Mouse (Mus musculus): ENCODE measurements around the gene Wfdc17. TPM values are rescaled to one million over a fixed set of nuclear protein-coding genes. Genes with fewer than 3 reads are reported as not detected.

Wfdc17 gene
- polyA plus RNA-seq, 1 experiment from 2014 or later, result not detected

GRCm38 (mm10) chr11:83743525-83743924, 39.7 kb downstream of the Wfdc17 start:
- no peak overlapping the region for H3K9ac ChIP-seq (ENCODE audit: low read length)
- DNase-seq (ENCODE audit: low spot score) (no peak), ATAC-seq (ENCODE audit: insufficient number of reproducible peaks, low FRiP score, low TSS enrichment, low read depth) (no peak)
- no peaks in the 10 kb centered on the region for H3K36me3 ChIP-seq (ENCODE audit: control insufficient read depth, insufficient read depth, low read length)
- 79% methylated on average over 3 of the region's 3 CpGs for WGBS
- no peak overlapping the region for H3K27ac ChIP-seq (replicated peaks; ENCODE audit: low read depth, low read length)
- no peaks in the 10 kb centered on the region for H3K4me1 ChIP-seq (ENCODE audit: control insufficient read depth, insufficient read depth, low read length)
- H3K4me3 ChIP-seq (ENCODE audit: low read depth, low read length), result no peak overlapping the region
- no peaks in the 10 kb centered on the region for H3K9me3 ChIP-seq (ENCODE audit: control insufficient read depth, low read length)
- H3K4me2 ChIP-seq (ENCODE audit: low read depth, severe bottlenecking), result no peak overlapping the region
- no peaks in the 10 kb centered on the region for H3K27me3 ChIP-seq (ENCODE audit: control insufficient read depth, insufficient read depth, low read length)

GRCm38 (mm10) chr11:83746152-83746551, 42.4 kb downstream of the Wfdc17 start:
- Histone ChIP-seq H3K27ac (replicated peaks; ENCODE audit: low read depth, low read length) (no peak overlapping the region), H3K36me3 (ENCODE audit: control insufficient read depth, insufficient read depth, low read length) (no peaks in the 10 kb centered on the region), H3K4me3 (ENCODE audit: low read depth, low read length) (no peak overlapping the region), H3K27me3 (ENCODE audit: control insufficient read depth, insufficient read depth, low read length) (no peaks in the 10 kb centered on the region), H3K9ac (ENCODE audit: low read length) (no peak overlapping the region), H3K9me3 (ENCODE audit: control insufficient read depth, low read length) (no peaks in the 10 kb centered on the region), H3K4me1 (ENCODE audit: control insufficient read depth, insufficient read depth, low read length) (no peaks in the 10 kb centered on the region), H3K4me2 (ENCODE audit: low read depth, severe bottlenecking) (no peak overlapping the region)
- ATAC-seq (ENCODE audit: insufficient number of reproducible peaks, low FRiP score, low TSS enrichment, low read depth) (no peak), DNase-seq (ENCODE audit: low spot score) (no peak)
- 50% methylated on average over 4 of the region's 4 CpGs for WGBS

GRCm38 (mm10) chr11:83746681-83747080, 42.9 kb downstream of the Wfdc17 start, which contains the start of gene Wfdc21:
Gene Wfdc21, plus strand, starts transcription at chr11:83746940.
- Histone ChIP-seq H3K36me3 (ENCODE audit: control insufficient read depth, insufficient read depth, low read length) (no peaks in the 10 kb centered on the region), H3K4me3 (ENCODE audit: low read depth, low read length) (no peak within 1 kb of the TSS), H3K4me1 (ENCODE audit: control insufficient read depth, insufficient read depth, low read length) (no peaks in the 10 kb centered on the region), H3K4me2 (ENCODE audit: low read depth, severe bottlenecking) (no peak within 1 kb of the TSS), H3K9me3 (ENCODE audit: control insufficient read depth, low read length) (no peaks in the 10 kb centered on the region), H3K9ac (ENCODE audit: low read length) (no peak within 1 kb of the TSS), H3K27ac (replicated peaks; ENCODE audit: low read depth, low read length) (no peak within 1 kb of the TSS), H3K27me3 (ENCODE audit: control insufficient read depth, insufficient read depth, low read length) (no peaks in the 10 kb centered on the region)
- DNase-seq (ENCODE audit: low spot score), result no peak
- WGBS, result 73% methylated on average over 5 of the region's 5 CpGs
- ATAC-seq (ENCODE audit: insufficient number of reproducible peaks, low FRiP score, low TSS enrichment, low read depth), result no peak

GRCm38 (mm10) chr11:83747376-83748265, 43.8 kb downstream of the Wfdc17 start:
- ATAC-seq (ENCODE audit: insufficient number of reproducible peaks, low FRiP score, low TSS enrichment, low read depth) (no peak), DNase-seq (ENCODE audit: low spot score) (no peak)
- no peaks in the 10 kb centered on the region for H3K27me3 ChIP-seq (ENCODE audit: control insufficient read depth, insufficient read depth, low read length)
- H3K36me3 ChIP-seq (ENCODE audit: control insufficient read depth, insufficient read depth, low read length), result no peaks in the 10 kb centered on the region
- no peak overlapping the region for H3K4me3 ChIP-seq (ENCODE audit: low read depth, low read length)
- no peaks in the 10 kb centered on the region for H3K9me3 ChIP-seq (ENCODE audit: control insufficient read depth, low read length)
- no peak overlapping the region for H3K4me2 ChIP-seq (ENCODE audit: low read depth, severe bottlenecking)
- no peaks in the 10 kb centered on the region for H3K4me1 ChIP-seq (ENCODE audit: control insufficient read depth, insufficient read depth, low read length)
- no peak overlapping the region for H3K27ac ChIP-seq (replicated peaks; ENCODE audit: low read depth, low read length)
- 64% methylated on average over 6 of the region's 6 CpGs for WGBS
- no peak overlapping the region for H3K9ac ChIP-seq (ENCODE audit: low read length)

- H3K4me3 ChIP-seq (ENCODE audit: low read depth, low read length), result peak within 1 kb of the TSS; percentile 78
- peak within 1 kb of the TSS; percentile 82 for H3K9ac ChIP-seq (ENCODE audit: low read length)
- no peaks in the 10 kb centered on the region for H3K27me3 ChIP-seq (ENCODE audit: control insufficient read depth, insufficient read depth, low read length)
- no peaks in the 10 kb centered on the region for H3K9me3 ChIP-seq (ENCODE audit: control insufficient read depth, low read length)
- peak; percentile 93 for DNase-seq (ENCODE audit: low spot score)
- peak; percentile 84 for ATAC-seq (ENCODE audit: insufficient number of reproducible peaks, low FRiP score, low TSS enrichment, low read depth)
- H3K27ac ChIP-seq (replicated peaks; ENCODE audit: low read depth, low read length), result peak within 1 kb of the TSS; percentile 59; the same call in 1 of the 2 replicates
- under 1% methylated on average over 47 of the region's 47 CpGs for WGBS
- peak within 1 kb of the TSS; percentile 64 for H3K4me2 ChIP-seq (ENCODE audit: low read depth, severe bottlenecking)
- peaks cover 7% of the 10 kb centered on the region; the same call in 1 of the 2 replicates for H3K36me3 ChIP-seq (ENCODE audit: control insufficient read depth, insufficient read depth, low read length)
- peaks cover 6% of the 10 kb centered on the region; the same call in 1 of the 2 replicates for H3K4me1 ChIP-seq (ENCODE audit: control insufficient read depth, insufficient read depth, low read length)
Measured at GRCm38 (mm10) chr11:83753581-83754181, 49.9 kb downstream of the Wfdc17 start, which contains the start of gene Heatr6. Gene Heatr6, plus strand, starts transcription at chr11:83753696.

- Histone ChIP-seq H3K27me3 (ENCODE audit: control insufficient read depth, insufficient read depth, low read length) (no peaks in the 10 kb centered on the region), H3K27ac (replicated peaks; ENCODE audit: low read depth, low read length) (no peak overlapping the region), H3K4me2 (ENCODE audit: low read depth, severe bottlenecking) (peak overlapping the region; percentile 64), H3K36me3 (ENCODE audit: control insufficient read depth, insufficient read depth, low read length) (peaks cover 9% of the 10 kb centered on the region; the same call in 1 of the 2 replicates), H3K4me3 (ENCODE audit: low read depth, low read length) (peak overlapping the region; percentile 78), H3K9ac (ENCODE audit: low read length) (peak overlapping the region; percentile 82), H3K9me3 (ENCODE audit: control insufficient read depth, low read length) (no peaks in the 10 kb centered on the region), H3K4me1 (ENCODE audit: control insufficient read depth, insufficient read depth, low read length) (peaks cover 6% of the 10 kb centered on the region; the same call in 1 of the 2 replicates)
- ATAC-seq (ENCODE audit: insufficient number of reproducible peaks, low FRiP score, low TSS enrichment, low read depth), result no peak
- DNase-seq (ENCODE audit: low spot score), result no peak
- 11% methylated on average over 8 of the region's 8 CpGs for WGBS
Measured at GRCm38 (mm10) chr11:83754227-83754626, 50.4 kb downstream of the Wfdc17 start.

Other genes with a start within 250 kb of the Wfdc17 start
- gene Mmp28, start 240.9 kb upstream of the Wfdc17 start, polyA plus RNA-seq (2014; fragmentation: Nextera tagmentation; extraction: Ambion mirVana), result 2.9 and 3.7 TPM in 2 replicates
- gene Taf15, start 230.9 kb upstream of the Wfdc17 start, polyA plus RNA-seq (2014; fragmentation: Nextera tagmentation; extraction: Ambion mirVana), result 11.3 and 13.3 TPM in 2 replicates
- not detected in 2 replicates for gene Heatr9, start 181.8 kb upstream of the Wfdc17 start, polyA plus RNA-seq (2014; fragmentation: Nextera tagmentation; extraction: Ambion mirVana)
- not detected in 2 replicates for gene Ccl5, start 173.5 kb upstream of the Wfdc17 start, polyA plus RNA-seq (2014; fragmentation: Nextera tagmentation; extraction: Ambion mirVana)
- 0.56 and 0.94 TPM in 2 replicates for gene Ccl9, start 125.4 kb upstream of the Wfdc17 start, polyA plus RNA-seq (2014; fragmentation: Nextera tagmentation; extraction: Ambion mirVana)
- 0.62 and 1.1 TPM in 2 replicates for gene Ccl6, start 110.9 kb upstream of the Wfdc17 start, polyA plus RNA-seq (2014; fragmentation: Nextera tagmentation; extraction: Ambion mirVana)
- not detected in 2 replicates for gene Rpl9-ps1, start 58.4 kb upstream of the Wfdc17 start, polyA plus RNA-seq (2014; fragmentation: Nextera tagmentation; extraction: Ambion mirVana)
- gene Ccl3, start 54.6 kb upstream of the Wfdc17 start, polyA plus RNA-seq (2014; fragmentation: Nextera tagmentation; extraction: Ambion mirVana), result 0.20 and 0.34 TPM in 2 replicates
- 0.48 TPM in 1 of 2 replicates, not detected in the other for gene Ccl4, start 41.4 kb upstream of the Wfdc17 start, polyA plus RNA-seq (2014; fragmentation: Nextera tagmentation; extraction: Ambion mirVana)
- not detected in 2 replicates for gene Wfdc18, start 5.0 kb downstream of the Wfdc17 start, polyA plus RNA-seq (2014; fragmentation: Nextera tagmentation; extraction: Ambion mirVana)
- not detected in 2 replicates for gene Wfdc21, start 42.9 kb downstream of the Wfdc17 start, polyA plus RNA-seq (2014; fragmentation: Nextera tagmentation; extraction: Ambion mirVana)
- gene Heatr6, start 49.7 kb downstream of the Wfdc17 start, polyA plus RNA-seq (2014; fragmentation: Nextera tagmentation; extraction: Ambion mirVana), result 26.9 and 30.5 TPM in 2 replicates
- gene Hnf1b, start 146.1 kb downstream of the Wfdc17 start, polyA plus RNA-seq (2014; fragmentation: Nextera tagmentation; extraction: Ambion mirVana), result 0.25 TPM in 1 of 2 replicates, not detected in the other
- gene Ddx52, start 238.1 kb downstream of the Wfdc17 start, polyA plus RNA-seq (2014; fragmentation: Nextera tagmentation; extraction: Ambion mirVana), result 51.5 and 53.2 TPM in 2 replicates